Mouse (Mus musculus) CD4-positive, CD25-positive, alpha-beta regulatory T cell, adult 9 weeks (primary cell): ENCODE data around the gene Tgfb3. TPM values are rescaled to one million over a fixed set of nuclear protein-coding genes. Genes with fewer than 3 reads are reported as not detected.

Experiments used
- polyA plus RNA-seq: library from polyadenylated mRNA; unstranded; fragments of 100-300 nt; shearing (Covaris generic); gene quantifications from one replicate; pipeline ENCODE4 v1.2.1, GENCODE M21; 2017

Gene Tgfb3
- polyA plus RNA-seq = 1.5 TPM

GRCm38 (mm10) chr12:86078553-86079201 lies at the start of gene Tgfb3:
Gene Tgfb3, minus strand, starts transcription at chr12:86079041.

GRCm38 (mm10) chr12:86082481-86083012 lies 3.7 kb upstream of the Tgfb3 start, which contains the start of gene Ift43:
Gene Ift43, plus strand, starts transcription at chr12:86082541.

Other genes starting within 250 kb of the Tgfb3 start
- 4.7 TPM for gene Ift43, start 3.5 kb upstream of the Tgfb3 start, polyA plus RNA-seq
- 39.9 TPM for gene Gpatch2l, start 162.8 kb upstream of the Tgfb3 start, polyA plus RNA-seq